Mouse (Mus musculus): Measurements from ENCODE around the gene Rxfp1. TPM values are rescaled to one million over a fixed set of nuclear protein-coding genes. Genes with fewer than 3 reads are reported as not detected.

Gene Rxfp1
- polyA plus RNA-seq, 1 experiment from 2014 or later, result 0.25 TPM

DNA sequence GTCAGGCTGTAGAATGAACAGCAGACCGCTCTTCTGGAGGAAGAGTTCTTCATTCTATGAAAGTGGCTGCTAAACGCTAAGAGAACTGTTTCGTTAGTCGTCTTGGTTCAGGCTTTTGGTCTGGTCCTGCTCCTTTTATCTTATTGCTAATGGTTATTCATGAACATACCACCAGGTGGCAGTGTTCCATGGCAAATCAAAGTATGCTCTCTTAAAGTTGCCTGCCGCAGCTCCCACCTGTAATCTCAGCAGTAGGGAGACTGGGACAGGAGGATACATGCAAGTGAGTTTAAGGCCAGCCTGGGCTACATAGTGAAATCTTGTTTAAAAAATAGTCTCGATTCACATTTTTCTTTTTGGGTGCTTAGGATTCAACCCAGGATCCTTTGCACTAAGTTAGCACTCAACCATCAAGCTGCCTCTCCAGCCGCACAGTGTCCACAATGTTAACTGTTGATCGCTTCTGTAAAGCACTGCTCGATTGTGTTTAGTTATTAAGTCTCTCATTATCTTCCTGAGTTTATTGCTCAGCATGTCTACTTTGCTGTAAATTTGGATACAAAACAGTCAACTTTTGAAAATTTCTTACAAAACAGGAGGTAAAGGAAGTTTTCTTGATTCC lies 72.8 kb downstream of the Rxfp1 start:
- DNase-seq (ENCODE audit: low spot score) (peak; percentile 84), ATAC-seq (replicated peaks; ENCODE audit: insufficient number of reproducible peaks, low FRiP score, low TSS enrichment, low read depth) (peak; percentile 75; the same call in 1 of the 2 replicates)
- 39% methylated on average over 9 of the region's 9 CpGs for WGBS
- Histone ChIP-seq H3K4me3 (ENCODE audit: low read depth, low read length) (no peak overlapping the region), H3K4me2 (ENCODE audit: low read depth, low read length) (no peak overlapping the region), H3K27ac (replicated peaks; ENCODE audit: low read depth, low read length) (no peak overlapping the region), H3K36me3 (replicated peaks; ENCODE audit: control insufficient read depth, insufficient read depth, low read depth, low read length) (no peaks in the 10 kb centered on the region), H3K9me3 (replicated peaks; ENCODE audit: control insufficient read depth, low read length) (no peaks in the 10 kb centered on the region), H3K4me1 (ENCODE audit: control insufficient read depth, insufficient read depth, low read length) (no peaks in the 10 kb centered on the region), H3K9ac (replicated peaks; ENCODE audit: low read length) (no peak overlapping the region), H3K27me3 (ENCODE audit: control insufficient read depth, insufficient read depth, low read length) (no peaks in the 10 kb centered on the region)

DNA sequence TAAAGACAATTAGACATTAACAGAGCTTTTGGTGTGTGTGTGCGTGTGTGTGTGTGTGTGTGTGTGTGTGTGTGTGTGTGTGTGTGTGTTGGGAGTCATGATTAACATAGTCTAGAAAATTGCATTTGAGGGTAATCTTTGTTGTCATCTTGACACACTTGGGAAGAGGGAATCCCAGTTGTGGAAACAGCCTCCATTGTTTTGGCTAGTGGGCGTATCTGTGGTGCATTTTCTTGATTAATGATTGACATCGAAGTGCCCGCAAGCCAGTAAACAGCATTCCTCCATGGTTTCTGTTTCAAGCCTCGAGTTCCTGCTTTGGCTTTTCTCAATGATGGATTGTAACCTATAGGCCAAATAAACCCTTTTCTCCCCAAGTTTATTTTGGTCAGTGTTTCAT lies 81.0 kb downstream of the Rxfp1 start:
- no peak for DNase-seq (ENCODE audit: low spot score)
- Histone ChIP-seq H3K4me3 (ENCODE audit: low read depth, low read length) (no peak overlapping the region), H3K9me3 (replicated peaks; ENCODE audit: control insufficient read depth, low read length) (no peaks in the 10 kb centered on the region), H3K27ac (replicated peaks; ENCODE audit: low read depth, low read length) (no peak overlapping the region), H3K9ac (replicated peaks; ENCODE audit: low read length) (no peak overlapping the region), H3K4me1 (ENCODE audit: control insufficient read depth, insufficient read depth, low read length) (no peaks in the 10 kb centered on the region), H3K27me3 (ENCODE audit: control insufficient read depth, insufficient read depth, low read length) (no peaks in the 10 kb centered on the region), H3K36me3 (replicated peaks; ENCODE audit: control insufficient read depth, insufficient read depth, low read depth, low read length) (no peaks in the 10 kb centered on the region), H3K4me2 (ENCODE audit: low read depth, low read length) (no peak overlapping the region)
- no peak for ATAC-seq (replicated peaks; ENCODE audit: insufficient number of reproducible peaks, low FRiP score, low TSS enrichment, low read depth)
- WGBS, result 80% methylated on average over 5 of the region's 5 CpGs

DNA sequence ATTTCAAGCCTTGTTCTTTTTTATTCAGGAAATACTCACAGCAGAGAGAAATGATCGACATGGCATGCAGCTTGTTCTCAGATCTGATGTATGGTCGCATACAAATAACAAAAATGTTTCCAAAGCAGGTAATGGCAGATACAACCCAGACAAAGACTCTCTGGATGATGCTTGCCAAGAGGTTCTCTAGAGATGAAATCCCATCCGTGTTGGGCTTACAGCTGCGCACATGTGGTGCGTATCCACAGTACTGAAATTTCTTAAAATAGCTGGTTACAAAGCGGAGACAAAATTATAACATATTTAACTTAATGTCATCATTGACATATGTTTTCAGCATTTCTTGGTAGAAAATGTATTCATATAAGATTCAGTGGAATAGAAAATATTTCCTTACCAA lies 85.6 kb downstream of the Rxfp1 start:
- DNase-seq (ENCODE audit: low spot score) (no peak), ATAC-seq (replicated peaks; ENCODE audit: insufficient number of reproducible peaks, low FRiP score, low TSS enrichment, low read depth) (no peak)
- no peaks in the 10 kb centered on the region for H3K27me3 ChIP-seq (ENCODE audit: control insufficient read depth, insufficient read depth, low read length)
- H3K4me3 ChIP-seq (ENCODE audit: low read depth, low read length), result no peak overlapping the region
- no peak overlapping the region for H3K4me2 ChIP-seq (ENCODE audit: low read depth, low read length)
- H3K36me3 ChIP-seq (replicated peaks; ENCODE audit: control insufficient read depth, insufficient read depth, low read depth, low read length), result no peaks in the 10 kb centered on the region
- 89% methylated on average over 6 of the region's 6 CpGs for WGBS
- H3K4me1 ChIP-seq (ENCODE audit: control insufficient read depth, insufficient read depth, low read length), result no peaks in the 10 kb centered on the region
- H3K9ac ChIP-seq (replicated peaks; ENCODE audit: low read length), result no peak overlapping the region
- H3K27ac ChIP-seq (replicated peaks; ENCODE audit: low read depth, low read length), result no peak overlapping the region
- no peaks in the 10 kb centered on the region for H3K9me3 ChIP-seq (replicated peaks; ENCODE audit: control insufficient read depth, low read length)

DNA sequence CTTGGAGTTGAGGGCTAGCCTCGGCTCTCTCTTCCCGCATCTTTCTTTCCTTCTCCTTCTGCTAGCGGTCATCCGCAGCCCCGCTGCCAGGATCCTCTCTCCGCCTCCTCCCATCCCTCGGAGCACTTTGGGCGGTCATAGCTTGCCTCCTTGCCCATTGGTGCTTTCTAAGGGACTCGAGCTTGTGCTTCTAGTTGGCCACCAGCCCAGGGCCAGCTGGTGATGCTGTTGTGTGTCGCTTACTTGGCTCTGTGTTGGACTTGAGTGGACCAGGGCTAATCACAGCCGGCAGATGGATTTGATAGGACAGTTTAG lies 108.3 kb downstream of the Rxfp1 start, which contains the start of gene Etfdh:
TSS of gene Etfdh (minus strand) at position 85 of the 315 bp plus-strand sequence.
- 1% methylated on average over 11 of the region's 11 CpGs for WGBS
- Histone ChIP-seq H3K9me3 (replicated peaks; ENCODE audit: control insufficient read depth, low read length) (no peaks in the 10 kb centered on the region), H3K4me3 (ENCODE audit: low read depth, low read length) (peak within 1 kb of the TSS; percentile 70), H3K4me1 (ENCODE audit: control insufficient read depth, insufficient read depth, low read length) (no peaks in the 10 kb centered on the region), H3K9ac (replicated peaks; ENCODE audit: low read length) (peak within 1 kb of the TSS; percentile 80), H3K36me3 (replicated peaks; ENCODE audit: control insufficient read depth, insufficient read depth, low read depth, low read length) (peaks cover 5% of the 10 kb centered on the region), H3K4me2 (ENCODE audit: low read depth, low read length) (peak within 1 kb of the TSS; percentile 83), H3K27me3 (ENCODE audit: control insufficient read depth, insufficient read depth, low read length) (no peaks in the 10 kb centered on the region), H3K27ac (replicated peaks; ENCODE audit: low read depth, low read length) (0 out of 2 replicates have a peak within 1 kb of the TSS, but pooled peaks have one; percentile 28)
- peak; percentile 26 for ATAC-seq (replicated peaks; ENCODE audit: insufficient number of reproducible peaks, low FRiP score, low TSS enrichment, low read depth)
- peak; percentile 62 for DNase-seq (ENCODE audit: low spot score)

DNA sequence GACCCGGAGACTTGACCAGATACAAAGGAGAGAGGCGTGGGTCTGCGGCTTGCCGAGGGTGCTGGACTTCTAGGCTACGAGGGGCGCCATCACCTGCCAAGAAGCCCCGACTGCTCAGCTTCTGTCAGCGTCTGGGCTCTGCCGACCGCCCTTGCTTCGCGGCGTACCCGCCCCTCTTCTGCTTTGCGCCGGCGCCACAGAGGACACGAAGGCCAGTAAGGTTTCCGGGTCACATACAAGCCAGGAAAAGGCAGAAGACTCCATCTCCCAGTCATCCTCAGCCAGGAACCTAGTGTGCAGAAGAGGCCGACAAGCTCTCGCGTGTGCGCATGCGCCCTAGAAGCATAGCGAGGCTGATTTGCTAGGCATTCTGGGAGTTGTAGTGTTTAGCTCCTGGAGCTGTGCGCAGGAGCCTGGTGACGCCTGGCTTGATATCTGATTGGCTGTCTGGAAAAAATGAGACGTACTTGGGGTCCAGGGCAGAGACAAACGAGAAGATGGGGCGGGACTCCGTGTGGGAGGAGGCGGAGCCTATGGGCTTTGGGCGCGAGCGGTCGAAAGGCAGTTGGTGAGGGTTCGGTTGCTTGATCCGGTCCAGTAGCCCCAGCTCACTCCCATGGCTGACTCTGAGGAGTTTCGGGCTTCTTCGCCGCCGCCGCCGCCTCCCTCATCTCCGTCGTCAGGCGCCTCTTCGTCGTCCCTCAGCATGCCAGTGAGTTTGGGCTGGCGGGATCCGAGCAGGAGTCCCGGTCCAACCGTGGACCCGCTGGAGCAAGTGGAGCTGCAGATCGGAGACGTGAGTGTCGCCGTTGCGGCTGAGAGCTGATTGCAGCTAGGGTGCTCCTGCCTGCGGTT lies 108.9 kb downstream of the Rxfp1 start, which contains the start of gene 4930579G24Rik:
TSS of gene 4930579G24Rik (plus strand) at position 519 of the 855 bp plus-strand sequence.
- under 1% methylated on average over 60 of the region's 60 CpGs for WGBS
- Histone ChIP-seq H3K9me3 (replicated peaks; ENCODE audit: control insufficient read depth, low read length) (no peaks in the 10 kb centered on the region), H3K9ac (replicated peaks; ENCODE audit: low read length) (peak within 1 kb of the TSS; percentile 80), H3K4me2 (ENCODE audit: low read depth, low read length) (peak within 1 kb of the TSS; percentile 83), H3K4me3 (ENCODE audit: low read depth, low read length) (peak within 1 kb of the TSS; percentile 70), H3K36me3 (replicated peaks; ENCODE audit: control insufficient read depth, insufficient read depth, low read depth, low read length) (peaks cover 5% of the 10 kb centered on the region), H3K27me3 (ENCODE audit: control insufficient read depth, insufficient read depth, low read length) (no peaks in the 10 kb centered on the region), H3K4me1 (ENCODE audit: control insufficient read depth, insufficient read depth, low read length) (no peaks in the 10 kb centered on the region), H3K27ac (replicated peaks; ENCODE audit: low read depth, low read length) (0 out of 2 replicates have a peak within 1 kb of the TSS, but pooled peaks have one; percentile 28)
- DNase-seq (ENCODE audit: low spot score) (peak; percentile 99), ATAC-seq (replicated peaks; ENCODE audit: insufficient number of reproducible peaks, low FRiP score, low TSS enrichment, low read depth) (peak; percentile 99)

DNA sequence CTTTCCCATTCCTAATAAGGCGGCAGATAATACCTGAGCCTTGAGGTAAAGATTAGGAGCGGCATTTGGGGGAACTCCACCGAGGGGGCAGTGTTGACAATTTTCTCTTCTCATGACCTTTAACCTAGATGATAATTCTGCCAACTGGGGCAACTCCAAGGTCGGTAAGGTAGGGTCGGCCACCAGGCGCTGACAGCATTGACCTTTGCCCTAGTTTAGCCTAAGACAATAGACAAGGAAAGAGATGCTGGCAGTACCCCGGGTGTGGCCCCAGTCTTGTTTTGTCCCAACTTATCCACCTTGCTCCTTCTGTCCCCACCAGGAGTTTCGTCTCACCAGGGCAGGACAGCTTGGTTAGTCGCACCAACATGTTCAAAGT lies 109.5 kb downstream of the Rxfp1 start:
- peak overlapping the region; percentile 64 for H3K9ac ChIP-seq (replicated peaks; ENCODE audit: low read length)
- DNase-seq (ENCODE audit: low spot score) (peak; percentile 29), ATAC-seq (replicated peaks; ENCODE audit: insufficient number of reproducible peaks, low FRiP score, low TSS enrichment, low read depth) (no peak)
- peaks cover 5% of the 10 kb centered on the region for H3K36me3 ChIP-seq (replicated peaks; ENCODE audit: control insufficient read depth, insufficient read depth, low read depth, low read length)
- peak overlapping the region; percentile 70 for H3K4me3 ChIP-seq (ENCODE audit: low read depth, low read length)
- no peaks in the 10 kb centered on the region for H3K4me1 ChIP-seq (ENCODE audit: control insufficient read depth, insufficient read depth, low read length)
- H3K27me3 ChIP-seq (ENCODE audit: control insufficient read depth, insufficient read depth, low read length), result no peaks in the 10 kb centered on the region
- H3K9me3 ChIP-seq (replicated peaks; ENCODE audit: control insufficient read depth, low read length), result no peaks in the 10 kb centered on the region
- peak overlapping the region; percentile 83 for H3K4me2 ChIP-seq (ENCODE audit: low read depth, low read length)
- 0% methylated on average over 9 of the region's 9 CpGs for WGBS
- H3K27ac ChIP-seq (replicated peaks; ENCODE audit: low read depth, low read length), result 0 out of 2 replicates have a peak overlapping the region, but pooled peaks have one; percentile 28

DNA sequence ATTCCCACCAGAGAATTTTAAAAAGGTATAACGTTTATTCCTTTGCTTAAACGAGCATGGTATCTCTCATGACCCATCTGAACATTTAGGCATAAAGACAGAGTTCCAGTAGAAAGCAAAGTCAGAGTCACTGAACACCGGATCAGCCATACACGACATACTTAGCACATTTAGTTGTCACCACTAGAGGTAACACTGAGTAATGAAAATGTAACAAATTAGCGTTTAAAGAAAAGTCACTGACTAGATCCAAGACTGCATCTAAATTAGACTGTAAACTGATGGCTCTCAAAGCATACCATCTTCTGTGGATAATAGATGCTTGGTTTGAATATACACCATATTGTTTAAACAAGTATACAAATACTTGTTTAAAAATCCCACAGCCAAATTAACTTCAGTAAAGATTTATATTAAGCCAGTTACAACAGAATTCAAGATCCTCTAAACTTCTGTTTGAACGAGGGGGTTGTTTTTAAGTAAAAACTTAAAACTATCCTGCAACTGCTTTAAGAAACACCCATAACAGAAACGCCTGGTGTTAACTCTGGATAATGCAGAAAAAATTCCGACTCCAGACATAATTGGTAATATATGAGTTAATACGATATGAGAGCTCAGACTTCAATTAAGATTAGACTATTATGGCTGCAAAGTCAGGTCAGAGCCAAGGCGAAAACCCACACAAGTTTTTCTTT lies 110.0 kb downstream of the Rxfp1 start:
- no peak for ATAC-seq (replicated peaks; ENCODE audit: insufficient number of reproducible peaks, low FRiP score, low TSS enrichment, low read depth)
- no peaks in the 10 kb centered on the region for H3K27me3 ChIP-seq (ENCODE audit: control insufficient read depth, insufficient read depth, low read length)
- peaks cover 5% of the 10 kb centered on the region for H3K36me3 ChIP-seq (replicated peaks; ENCODE audit: control insufficient read depth, insufficient read depth, low read depth, low read length)
- no peak overlapping the region for H3K27ac ChIP-seq (replicated peaks; ENCODE audit: low read depth, low read length)
- H3K4me1 ChIP-seq (ENCODE audit: control insufficient read depth, insufficient read depth, low read length), result no peaks in the 10 kb centered on the region
- whole genome bisulfite sequencing, result 34% methylated on average over 10 of the region's 10 CpGs
- peak overlapping the region; percentile 70 for H3K4me3 ChIP-seq (ENCODE audit: low read depth, low read length)
- H3K4me2 ChIP-seq (ENCODE audit: low read depth, low read length), result peak overlapping the region; percentile 83
- H3K9me3 ChIP-seq (replicated peaks; ENCODE audit: control insufficient read depth, low read length), result no peaks in the 10 kb centered on the region
- peak overlapping the region; percentile 64; the same call in 1 of the 2 replicates for H3K9ac ChIP-seq (replicated peaks; ENCODE audit: low read length)
- DNase-seq (ENCODE audit: low spot score), result peak; percentile 3
